ENCODE assay signal across 23 mouse cellular contexts in genomic region chr12:55308731-55309130, GRCm38 (mm10). TPM values are rescaled to one million over a fixed set of nuclear protein-coding genes. Genes with fewer than 3 reads are reported as not detected.
DNase-seq lines count a peak whose midpoint lies in the region; ATAC-seq lines count a peak whose summit lies in the region.
"Had no signal": no experiment of that assay in that cellular context is flagged by ENCODE, and none has a peak within 500 bp of the region (broad histone marks: within the 10 kb centered on the region; RNA-seq: fewer than 3 reads in every experiment).

No protein-coding gene starts in this region.

- no peak overlapping the region for H3K4me2 ChIP-seq in forebrain, embryonic 15.5 days (replicated peaks)
- H3K4me2 ChIP-seq: embryonic facial prominence, embryonic 12.5 days; embryonic facial prominence, embryonic 15.5 days; heart, embryonic 11.5 days; hindbrain, embryonic 13.5 days had no signal

- ATAC-seq in forebrain, embryonic 15.5 days (replicated peaks): no peak
- ATAC-seq: CD4-positive, CD25-positive, alpha-beta regulatory T cell, adult 4 months; forebrain, embryonic 14.5 days; hindbrain, embryonic 16.5 days had no signal

- no peak overlapping the region for H3K9ac ChIP-seq in forebrain, embryonic 15.5 days (replicated peaks)
- H3K9ac ChIP-seq: embryonic facial prominence, embryonic 12.5 days; embryonic facial prominence, embryonic 15.5 days; hindbrain, embryonic 13.5 days had no signal

- 96% methylated on average over 9 of the region's 9 CpGs for WGBS in forebrain, embryonic 15.5 days

- no peak overlapping the region for H3K27ac ChIP-seq in forebrain, embryonic 15.5 days (replicated peaks)
- H3K27ac ChIP-seq: embryonic facial prominence, embryonic 12.5 days; embryonic facial prominence, embryonic 15.5 days; hindbrain, embryonic 10.5 days; hindbrain, embryonic 13.5 days had no signal

- H3K27me3 ChIP-seq in forebrain, embryonic 15.5 days: no peaks in the 10 kb centered on the region
- H3K27me3 ChIP-seq: embryonic facial prominence, embryonic 12.5 days; embryonic facial prominence, embryonic 15.5 days; hindbrain, embryonic 13.5 days had no signal

- no peak overlapping the region for H3K4me3 ChIP-seq in forebrain, embryonic 15.5 days
- H3K4me3 ChIP-seq: embryonic facial prominence, embryonic 12.5 days; embryonic facial prominence, embryonic 15.5 days; hindbrain, embryonic 10.5 days; hindbrain, embryonic 13.5 days had no signal

- no peaks in the 10 kb centered on the region for H3K9me3 ChIP-seq in forebrain, embryonic 15.5 days
- H3K9me3 ChIP-seq: embryonic facial prominence, embryonic 12.5 days; embryonic facial prominence, embryonic 15.5 days; hindbrain, embryonic 13.5 days had no signal

- DNase-seq in kidney, adult 18-20 months: peak; percentile 24
- no peak for DNase-seq in kidney, postnatal 10 days
- DNase-seq in kidney, adult 9 months: peak; percentile 63
- no peak for DNase-seq in kidney, postnatal 4 days
- peak; percentile 39 to 48 for DNase-seq in kidney, postnatal 36 days
- DNase-seq: adrenal gland, adult 2 months; adrenal gland, postnatal 14 days; cerebellum, adult 11 months; cerebellum, adult 2 months; cerebellum, adult 9-11 months; cerebellum, postnatal 25 days; gastrocnemius, postnatal 10 days; gastrocnemius, postnatal 36 days; heart, postnatal 36 days had no signal

- H3K36me3 ChIP-seq in forebrain, embryonic 15.5 days: 0 out of 2 replicates have a peak, but pooled peaks cover 2% of the 10 kb centered on the region

- peaks cover 5% of the 10 kb centered on the region for H3K4me1 ChIP-seq in forebrain, embryonic 15.5 days
- H3K4me1 ChIP-seq: embryonic facial prominence, embryonic 12.5 days had no signal

RNA-seq across cellular contexts. Expression of gene Ppp2r3c, which starts 5.9 kb away (rescaled TPM):
- 23.1 and 23.7 TPM in 2 replicates for polyA plus RNA-seq in forebrain, embryonic 15.5 days (2015; fragmentation: Nextera tagmentation; extraction: Ambion mirVana)

RNA-seq across cellular contexts. Expression of gene 1110008L16Rik, which starts 9.4 kb away (rescaled TPM):
- polyA plus RNA-seq in forebrain, embryonic 15.5 days (2015; fragmentation: Nextera tagmentation; extraction: Ambion mirVana): 10.7 and 12.2 TPM in 2 replicates

Comparison
In these comparisons a context has a peak if more than half of its experiments do, and no peak if none do; other contexts are left out.
1. DNase-seq: peak in kidney, adult 18-20 months (single experiment), kidney, adult 9 months (single experiment) and kidney, postnatal 36 days (2 of 2); none in kidney, postnatal 10 days (single experiment) and kidney, postnatal 4 days (0 of 2).